Mouse (Mus musculus) brain, embryonic 14.5 days (tissue): Measurements from ENCODE around the gene Hrct1. TPM values are rescaled to one million over a fixed set of nuclear protein-coding genes. Genes with fewer than 3 reads are reported as not detected.

Experiments
- DNase-seq: peaks from one replicate; pipeline ENCODE4 v3.0.0-alpha.2; 2011; ENCODE audit warnings: low read depth
- CTCF ChIP-seq: fragments of 200-500 bp; IDR thresholded peaks from 2 replicates; pipeline ENCODE4 v1.5.1; 2012; ENCODE audit warnings: inconsistent platforms, mild to moderate bottlenecking, moderate library complexity, borderline replicate concordance; ENCODE audit not compliant: insufficient read depth, insufficient read length; ENCODE audit errors: extremely low read depth
- POLR2A ChIP-seq: fragments of 200-500 bp; IDR thresholded peaks from 2 replicates; pipeline ENCODE4 v1.6.1; 2012; ENCODE audit warnings: mild to moderate bottlenecking, inconsistent platforms, borderline replicate concordance; ENCODE audit not compliant: poor library complexity, insufficient read depth, insufficient read length, severe bottlenecking; ENCODE audit errors: extremely low read depth
- polyA plus RNA-seq: library from polyadenylated mRNA; depleted of rRNA; stranded (reverse); fragments of >200 nt; gene quantifications from 2 replicates; pipeline ENCODE4 v1.2.3, GENCODE M21; 2012

Hrct1 gene
- polyA plus RNA-seq, 1 experiment, result 0.38 TPM

GRCm38 (mm10) chr4:43713652-43714219, 13.3 kb upstream of the Hrct1 start:
- TF ChIP-seq CTCF (no peak), POLR2A (no peak)
- DNase-seq, result peak; percentile 79

- TF ChIP-seq POLR2A (no peak), CTCF (no peak)
- DNase-seq, result peak; percentile 75
Observed at GRCm38 (mm10) chr4:43720491-43721228, 6.3 kb upstream of the Hrct1 start.

GRCm38 (mm10) chr4:43722191-43722590, 4.8 kb upstream of the Hrct1 start:
- DNase-seq, result peak; percentile 31
- TF ChIP-seq POLR2A, result no peak
- TF ChIP-seq CTCF, result no peak

GRCm38 (mm10) chr4:43724764-43725163, 2.2 kb upstream of the Hrct1 start:
- peak; percentile 43; the same call in 1 of the 2 replicates for TF ChIP-seq CTCF
- no peak for TF ChIP-seq POLR2A
- DNase-seq, result peak; percentile 35

- TF ChIP-seq POLR2A, result no peak
- TF ChIP-seq CTCF, result no peak
- DNase-seq, result no peak
Observed at GRCm38 (mm10) chr4:43726228-43726993, 577 bp upstream of the Hrct1 start.

GRCm38 (mm10) chr4:43727718-43728575, 959 bp downstream of the Hrct1 start:
- no peak for TF ChIP-seq CTCF
- no peak for TF ChIP-seq POLR2A
- DNase-seq, result no peak

- TF ChIP-seq POLR2A, result no peak
- no peak for TF ChIP-seq CTCF
- DNase-seq, result no peak
Observed at GRCm38 (mm10) chr4:43728576-43728954, 1.6 kb downstream of the Hrct1 start.

- no peak for TF ChIP-seq CTCF
- TF ChIP-seq POLR2A, result no peak
- no peak for DNase-seq
Observed at GRCm38 (mm10) chr4:43729126-43729525, 2.1 kb downstream of the Hrct1 start.

- no peak for DNase-seq
- TF ChIP-seq POLR2A (no peak), CTCF (no peak)
Observed at GRCm38 (mm10) chr4:43729794-43730550, 3.0 kb downstream of the Hrct1 start, which contains the start of gene Spaar. TSS of gene Spaar (plus strand) at chr4:43730034.

- TF ChIP-seq POLR2A (no peak), CTCF (no peak)
- DNase-seq, result no peak
Observed at GRCm38 (mm10) chr4:43730750-43731297, 3.8 kb downstream of the Hrct1 start.
